Mouse (Mus musculus): ENCODE measurements around the gene Kansl2. TPM values are rescaled to one million over a fixed set of nuclear protein-coding genes. Genes with fewer than 3 reads are reported as not detected.

The Kansl2 gene
- polyA plus RNA-seq, 3 experiments from 2014 or later: 29.4 to 33.1 (median 32.4) TPM

DNA sequence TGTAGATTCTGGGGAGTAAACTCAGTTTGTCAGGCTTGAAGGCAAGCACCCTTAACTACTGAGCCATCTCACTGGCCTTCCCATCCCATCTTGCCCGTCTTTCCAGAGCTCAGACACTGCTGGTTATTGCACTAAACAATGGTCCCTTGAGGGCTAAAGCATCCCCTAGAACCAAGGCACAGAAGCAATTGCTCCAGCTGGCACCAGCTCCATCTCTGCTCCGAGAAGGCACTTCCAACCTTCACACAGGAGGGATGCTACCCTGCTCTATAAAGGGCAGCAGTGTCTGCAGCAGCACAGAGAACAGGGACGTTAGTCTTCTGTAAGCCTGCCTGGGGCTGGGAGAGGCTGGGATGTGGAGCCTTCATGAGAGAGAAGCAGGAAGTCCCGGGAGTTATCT lies 42.0 kb downstream of the Kansl2 start, which contains the start of gene Olfr279:
TSS of gene Olfr279 (plus strand) at position 301 of the 400 bp plus-strand sequence.
- ATAC-seq: no peak

DNA sequence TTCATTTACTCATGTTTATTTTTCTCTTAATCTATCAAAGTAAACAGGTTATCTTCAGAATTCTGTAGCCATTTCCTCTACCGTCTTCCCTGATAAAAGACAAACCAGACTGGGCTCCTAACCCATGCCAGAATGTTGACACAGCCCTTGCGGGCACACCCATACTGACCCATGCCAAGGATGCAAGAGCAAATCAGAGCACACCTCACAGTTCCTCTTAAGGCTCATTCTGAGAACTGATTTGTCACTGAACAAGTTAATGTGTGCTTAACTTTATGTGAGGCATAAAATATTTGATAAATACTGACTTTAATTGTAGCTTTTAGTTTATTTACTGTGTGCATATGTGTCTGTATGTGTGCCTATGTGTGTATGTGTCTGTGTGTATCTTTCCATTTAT lies 42.7 kb downstream of the Kansl2 start:
- no peak for ATAC-seq

- no peak for ATAC-seq
Observed at GRCm38 (mm10) chr15:98486433-98487021, 47.5 kb downstream of the Kansl2 start.

GRCm38 (mm10) chr15:98483907-98484886 lies 49.9 kb downstream of the Kansl2 start:
- no peak for ATAC-seq

GRCm38 (mm10) chr15:98482701-98483100 lies 51.4 kb downstream of the Kansl2 start, which contains the start of gene Lalba:
Gene Lalba (minus strand): TSS chr15:98482721.
- ATAC-seq: no peak

DNA sequence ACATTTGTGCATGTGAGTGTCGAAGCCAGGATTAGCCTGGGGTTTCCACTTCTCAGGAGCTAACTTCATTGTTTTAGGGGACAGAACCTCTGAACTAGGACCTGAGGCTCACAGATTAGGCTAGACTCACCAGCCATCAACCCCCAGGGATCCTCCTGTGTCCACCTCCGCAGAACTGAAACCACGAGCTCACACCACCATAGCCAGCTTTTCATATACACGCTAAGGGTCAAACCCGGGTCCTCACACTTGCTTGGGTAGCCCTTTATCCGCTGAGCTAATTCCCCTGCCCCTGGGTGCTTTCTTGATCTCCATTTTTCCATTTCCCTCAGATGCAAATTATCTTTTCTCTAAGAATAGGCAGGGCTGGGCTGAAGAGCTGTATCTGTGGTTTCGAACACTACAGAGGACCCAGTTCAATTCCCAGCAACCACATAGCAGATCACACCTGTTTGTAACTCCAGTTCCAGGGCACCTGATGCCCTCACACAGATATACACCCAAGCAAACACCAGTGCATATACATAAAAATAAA lies 54.4 kb downstream of the Kansl2 start:
- no peak for ATAC-seq

DNA sequence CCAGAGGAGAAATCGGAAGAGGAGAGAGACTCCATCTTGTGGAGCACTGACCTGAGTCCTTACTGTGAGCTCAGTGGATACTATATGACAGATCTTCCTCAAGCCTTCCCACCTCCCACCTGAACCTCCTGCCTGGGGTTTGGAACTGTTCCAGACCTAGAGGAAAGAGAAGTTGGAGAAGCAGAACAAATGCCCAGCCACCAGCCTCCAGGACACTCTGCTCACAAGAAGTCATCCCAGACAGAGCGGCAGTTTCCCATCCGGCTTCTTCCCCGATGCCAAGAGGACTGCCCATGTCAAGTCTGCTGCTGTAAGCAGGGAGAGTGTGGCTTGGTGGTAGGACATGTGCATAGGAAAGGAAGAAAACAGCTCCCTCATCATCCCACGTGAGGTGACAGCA lies 57.8 kb downstream of the Kansl2 start:
- ATAC-seq: no peak

DNA sequence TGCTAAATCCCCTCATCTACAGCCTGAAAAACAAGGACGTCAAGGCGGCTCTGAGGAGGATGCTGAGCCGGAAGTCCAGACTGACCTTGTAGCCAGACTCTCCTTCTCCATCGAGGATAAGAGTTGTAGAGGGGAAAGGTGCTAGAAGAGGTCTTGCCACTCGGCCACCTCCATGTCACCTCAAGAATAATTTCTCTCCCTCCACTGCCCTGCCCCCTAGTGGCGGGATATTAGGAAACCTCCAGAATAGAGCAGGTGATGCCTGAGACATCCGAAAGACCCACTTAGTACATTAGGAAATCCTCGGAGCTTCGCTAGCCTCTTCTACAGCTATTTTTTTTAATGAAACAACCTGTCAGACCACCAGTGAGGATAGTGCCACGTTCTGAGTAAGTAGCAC lies 58.7 kb downstream of the Kansl2 start:
- no peak for ATAC-seq

- no peak for ATAC-seq
Observed at GRCm38 (mm10) chr15:98474958-98475357, 59.1 kb downstream of the Kansl2 start.

DNA sequence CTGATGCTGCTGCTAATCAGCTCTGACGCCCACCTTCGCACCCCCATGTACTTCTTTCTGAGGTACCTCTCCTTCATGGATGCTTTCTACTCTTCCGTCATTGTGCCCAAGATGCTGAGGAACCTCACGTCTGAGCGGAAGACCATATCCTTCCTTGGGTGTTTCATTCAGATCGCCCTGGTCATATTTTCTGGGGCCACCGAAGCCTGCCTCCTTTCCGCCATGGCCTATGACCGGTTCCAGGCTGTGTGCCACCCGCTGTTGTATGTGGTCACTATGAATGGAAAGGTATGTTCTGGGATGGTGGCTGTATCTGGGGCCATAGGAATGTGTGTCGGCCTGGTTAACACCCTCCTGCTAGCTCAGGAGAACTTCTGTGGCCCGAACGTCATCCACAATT lies 62.5 kb downstream of the Kansl2 start:
- no peak for ATAC-seq

- no peak for ATAC-seq
Observed at GRCm38 (mm10) chr15:98469596-98469995, 64.5 kb downstream of the Kansl2 start, which contains the start of gene OR5BS1P. Gene OR5BS1P (plus strand): TSS chr15:98469896.

Other genes starting within 250 kb of the Kansl2 start
- not detected for gene Zfp641, start 238.1 kb downstream of the Kansl2 start, polyA plus RNA-seq (2017; shearing (Covaris generic))
- not detected for gene Olfr285, start 216.9 kb downstream of the Kansl2 start, polyA plus RNA-seq (2017; shearing (Covaris generic))
- not detected for gene Olfr284, start 193.3 kb downstream of the Kansl2 start, polyA plus RNA-seq (2017; shearing (Covaris generic))
- not detected for gene Olfr283, start 153.3 kb downstream of the Kansl2 start, polyA plus RNA-seq (2017; shearing (Covaris generic))
- not detected for gene Olfr282, start 103.0 kb downstream of the Kansl2 start, polyA plus RNA-seq (2017; shearing (Covaris generic))
- gene Olfr281, start 81.7 kb downstream of the Kansl2 start, polyA plus RNA-seq (2017; shearing (Covaris generic)): not detected
- gene OR5BS1P, start 64.4 kb downstream of the Kansl2 start, polyA plus RNA-seq (2017; shearing (Covaris generic)): not detected
- not detected for gene Lalba, start 51.5 kb downstream of the Kansl2 start, polyA plus RNA-seq (2017; shearing (Covaris generic))
- under 1 TPM in 2 of 3 experiments, not detected in 1; 0.06 to 0.07 TPM for gene Olfr279, start 41.9 kb downstream of the Kansl2 start, polyA plus RNA-seq (2017; shearing (Covaris generic))
- gene Ccnt1, start 36.7 kb upstream of the Kansl2 start, polyA plus RNA-seq (2017; shearing (Covaris generic)): 10 to 100 TPM; 69.3 to 99.2 (median 86.3) TPM
- gene 4930415O20Rik, start 36.7 kb upstream of the Kansl2 start, polyA plus RNA-seq (2017; shearing (Covaris generic)): not detected
- under 1 TPM in 2 of 3 experiments, not detected in 1; 0.28 to 0.44 TPM for gene Adcy6, start 75.8 kb upstream of the Kansl2 start, polyA plus RNA-seq (2017; shearing (Covaris generic))
- under 1 TPM in 2 of 3 experiments, not detected in 1; 0.30 to 0.38 TPM for gene Cacnb3, start 96.6 kb upstream of the Kansl2 start, polyA plus RNA-seq (2017; shearing (Covaris generic))
- 10 to 100 TPM; 15.4 to 37.0 (median 37.0) TPM for gene Ddx23, start 128.6 kb upstream of the Kansl2 start, polyA plus RNA-seq (2017; shearing (Covaris generic))
- 1 to 10 TPM in 1 of 3 experiments, under 1 TPM in 2; 0.94 to 1.8 (median 0.99) TPM for gene Rnd1, start 143.2 kb upstream of the Kansl2 start, polyA plus RNA-seq (2017; shearing (Covaris generic))
- not detected for gene Ccdc65, start 173.9 kb upstream of the Kansl2 start, polyA plus RNA-seq (2017; shearing (Covaris generic))
- gene Fkbp11, start 193.9 kb upstream of the Kansl2 start, polyA plus RNA-seq (2017; shearing (Covaris generic)): 1 to 10 TPM in 1 of 3 experiments, under 1 TPM in 1, not detected in 1; 0.62 to 1.7 TPM
- 10 to 100 TPM; 35.5 to 38.0 (median 37.8) TPM for gene Arf3, start 228.9 kb upstream of the Kansl2 start, polyA plus RNA-seq (2017; shearing (Covaris generic))
- under 1 TPM in 1 of 3 experiments, not detected in 2; 0.15 TPM for gene Wnt10b, start 243.9 kb upstream of the Kansl2 start, polyA plus RNA-seq (2017; shearing (Covaris generic))

All from inflammation-experienced regulatory T-cells, adult 6 months (primary cell).